Mouse (Mus musculus) thymus, adult 2 months (tissue): ENCODE measurements around the gene Dgcr6.

ENCODE experiments used
- CTCF ChIP-seq: fragments of 200-500 bp; IDR thresholded peaks from 2 replicates; pipeline ENCODE4 v1.5.1; 2012; ENCODE audit warnings: mild to moderate bottlenecking, control low read depth, low read length, moderate library complexity, borderline replicate concordance; ENCODE audit not compliant: control insufficient read depth, poor library complexity, insufficient read depth; ENCODE audit errors: extremely low read depth
- POLR2A ChIP-seq: fragments of 200-500 bp; IDR thresholded peaks from 2 replicates; pipeline ENCODE4 v1.6.1; 2012; ENCODE audit warnings: mild to moderate bottlenecking, low read length, control low read depth, moderate library complexity; ENCODE audit not compliant: control insufficient read depth, poor library complexity, insufficient read depth; ENCODE audit errors: extremely low read depth

GRCm38 (mm10) chr16:18004589-18004988 lies 48.1 kb upstream of the Dgcr6 start:
- TF ChIP-seq CTCF = no peak
- TF ChIP-seq POLR2A = no peak
